Mouse (Mus musculus): ENCODE data around the gene Arhgef15. TPM values are rescaled to one million over a fixed set of nuclear protein-coding genes. Genes with fewer than 3 reads are reported as not detected.

Gene Arhgef15
- total RNA-seq, 2 experiments from 2014 or later, result 43.2 to 49.6 TPM

GRCm38 (mm10) chr11:68929947-68930346 is 27.3 kb downstream of the Arhgef15 start:
- intact Hi-C loops (cut with DNase I), result no loop called here
- DNase-seq, result no peak

GRCm38 (mm10) chr11:68926981-68927380 is 30.3 kb downstream of the Arhgef15 start, which contains the start of gene Odf4:
TSS of gene Odf4 (minus strand) at chr11:68927081.
- DNase-seq, result no peak
- intact Hi-C loops (cut with DNase I), result no loop called here

GRCm38 (mm10) chr11:68924749-68925148 is 32.5 kb downstream of the Arhgef15 start:
- intact Hi-C loops (cut with DNase I), result no loop called here
- no peak for DNase-seq

- DNase-seq, result no peak
- intact Hi-C loops (cut with DNase I), result no loop called here
These were observed 34.1 kb downstream of the Arhgef15 start for GRCm38 (mm10) chr11:68923191-68923590.

- DNase-seq, result no peak
- intact Hi-C loops (cut with DNase I), result no loop called here
These were observed 42.7 kb downstream of the Arhgef15 start for GRCm38 (mm10) chr11:68914566-68914965.

GRCm38 (mm10) chr11:68911531-68912177 is 45.6 kb downstream of the Arhgef15 start:
- DNase-seq, result peak in 1 of 2 experiments; percentile 37
- intact Hi-C loops (cut with DNase I), result no loop called here

- DNase-seq, result peak in 1 of 2 experiments; percentile 35
These were observed 48.3 kb downstream of the Arhgef15 start for GRCm38 (mm10) chr11:68908846-68909503.

GRCm38 (mm10) chr11:68907251-68907650 is 50.0 kb downstream of the Arhgef15 start:
- peak in 1 of 2 experiments; percentile 36 for DNase-seq
- intact Hi-C loops (cut with DNase I), result loop anchor here (1.0 to 5.0 kb wide), 3 partner anchors 35 to 130 kb away; no protein-coding TSS in a partner anchor

More at GRCm38 (mm10) chr11:68908846-68909503, 48.3 kb downstream of the Arhgef15 start:
- intact Hi-C loops (cut with DNase I), result loop anchor here (5.0 kb wide), 1 partner anchor 33 kb away; no protein-coding TSS in a partner anchor

- DNase-seq, result no peak
- intact Hi-C loops (cut with DNase I), result loop anchor here (2.0 to 5.0 kb wide), 2 partner anchors 36 to 130 kb away; no protein-coding TSS in a partner anchor
These were observed 50.9 kb downstream of the Arhgef15 start for GRCm38 (mm10) chr11:68906461-68906790.

- DNase-seq, result no peak
- intact Hi-C loops (cut with DNase I), result loop anchor here (2.0 to 5.0 kb wide), 3 partner anchors 36 to 131 kb away; no protein-coding TSS in a partner anchor
These were observed 51.4 kb downstream of the Arhgef15 start for GRCm38 (mm10) chr11:68905665-68906460.

GRCm38 (mm10) chr11:68905138-68905531 is 52.1 kb downstream of the Arhgef15 start:
- intact Hi-C loops (cut with DNase I), result loop anchor here (2.0 to 5.0 kb wide), 2 partner anchors 37 to 62 kb away; no protein-coding TSS in a partner anchor
- DNase-seq, result no peak

GRCm38 (mm10) chr11:68904375-68905137 is 52.7 kb downstream of the Arhgef15 start:
- DNase-seq, result peak; percentile 87 to 91
- intact Hi-C loops (cut with DNase I), result loop anchor here (2.0 to 5.0 kb wide), 2 partner anchors 38 to 62 kb away; no protein-coding TSS in a partner anchor

GRCm38 (mm10) chr11:68903775-68904174 is 53.5 kb downstream of the Arhgef15 start:
- no peak for DNase-seq
- intact Hi-C loops (cut with DNase I), result loop anchor here (2.0 kb wide), 1 partner anchor 63 kb away; no protein-coding TSS in a partner anchor

GRCm38 (mm10) chr11:68902823-68903222 is 54.5 kb downstream of the Arhgef15 start:
- no peak for DNase-seq
- intact Hi-C loops (cut with DNase I), result no loop called here

- no peak for DNase-seq
- intact Hi-C loops (cut with DNase I), result no loop called here
These were observed 54.9 kb downstream of the Arhgef15 start for GRCm38 (mm10) chr11:68902367-68902766.

- intact Hi-C loops (cut with DNase I), result no loop called here
- no peak for DNase-seq
These were observed 55.3 kb downstream of the Arhgef15 start for GRCm38 (mm10) chr11:68902047-68902364.

- DNase-seq, result peak; percentile 99 to 100
- intact Hi-C loops (cut with DNase I), result no loop called here
These were observed 55.8 kb downstream of the Arhgef15 start, which contains the start of gene Rpl26 for GRCm38 (mm10) chr11:68901351-68902046. TSS of gene Rpl26 (plus strand) at chr11:68901583.

GRCm38 (mm10) chr11:68900519-68901350 is 56.5 kb downstream of the Arhgef15 start:
- intact Hi-C loops (cut with DNase I), result no loop called here

GRCm38 (mm10) chr11:68899815-68900214 is 57.5 kb downstream of the Arhgef15 start:
- no peak for DNase-seq
- intact Hi-C loops (cut with DNase I), result no loop called here

More at GRCm38 (mm10) chr11:68900519-68901350, 56.5 kb downstream of the Arhgef15 start:
- peak in 1 of 2 experiments; percentile 25 for DNase-seq

Measured in heart, postnatal 10 days (tissue).